Mouse (Mus musculus): Measurements from ENCODE around the gene Tgfbr1.

- TF ChIP-seq CTCF (IDR thresholded peaks at IDR 0.05; ENCODE audit: extremely low read depth, insufficient read depth, low read length) (no peak), POLR2A (IDR thresholded peaks at IDR 0.05; ENCODE audit: extremely low read depth, insufficient read depth, low read length) (no peak)
Observed at GRCm38 (mm10) chr4:47449586-47450522, 96.8 kb downstream of the Tgfbr1 start.

Measured in cortical plate, adult 2 months (tissue).